Mouse (Mus musculus): ENCODE data around the gene Rfc5.
"Not testable (repeated sequence)": the region's sequence is repeated elsewhere in the genome, so short reads cannot be mapped to it uniquely, and the experiment has no call there.

Rfc5 gene

GRCm38 (mm10) chr5:117347838-117348237, 41.0 kb downstream of the Rfc5 start:
- DNase-seq (ENCODE audit: extremely low spot score), result no peak

DNA sequence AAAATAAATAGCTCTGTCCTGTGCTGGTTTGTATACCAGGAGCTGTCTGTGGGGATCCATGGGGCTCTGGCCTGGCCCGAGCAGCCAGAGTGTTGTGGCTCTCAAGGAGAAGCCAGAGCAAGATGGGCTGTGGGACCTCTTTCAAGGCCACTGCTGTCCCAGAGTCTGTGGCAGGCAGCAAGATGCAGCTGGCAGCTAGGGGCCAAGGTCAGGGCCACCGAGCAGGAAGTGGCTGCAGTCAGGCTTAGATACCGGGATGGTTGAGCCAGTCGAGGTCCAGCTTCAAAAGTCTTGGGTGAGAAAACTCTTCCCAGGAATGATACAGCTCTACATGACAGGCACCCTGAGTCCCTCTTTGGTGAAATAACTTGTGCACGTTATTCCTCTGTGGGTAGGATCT, 41.8 kb downstream of the Rfc5 start:
- no peak for DNase-seq (ENCODE audit: extremely low spot score)

GRCm38 (mm10) chr5:117346281-117346680, 42.6 kb downstream of the Rfc5 start:
- DNase-seq (ENCODE audit: extremely low spot score), result no peak

DNA sequence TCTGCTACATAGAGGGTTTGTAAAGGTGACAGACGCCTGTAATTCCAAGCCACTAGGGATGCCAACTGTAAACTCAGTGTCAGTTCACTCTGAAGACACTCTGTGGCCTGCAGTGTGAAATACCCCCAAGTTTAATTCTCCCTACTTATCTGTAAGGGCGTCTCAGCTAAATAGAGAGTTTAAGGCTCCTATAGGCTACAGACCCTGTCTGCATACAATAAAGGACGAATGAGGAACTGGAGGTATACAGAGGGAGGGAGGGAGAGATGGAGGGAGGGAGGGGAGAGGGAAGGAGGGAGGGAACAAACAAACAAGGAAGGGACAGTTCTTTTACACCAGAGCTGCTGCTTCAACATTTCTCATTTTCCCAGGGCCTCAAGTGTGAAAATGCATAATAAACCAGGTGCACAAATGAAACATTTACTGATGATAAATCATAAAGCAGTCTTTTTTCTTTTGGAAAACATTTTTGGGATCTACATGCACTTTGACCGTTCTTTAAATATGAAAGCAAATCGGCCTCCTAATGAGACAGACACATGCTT, 43.3 kb downstream of the Rfc5 start:
- DNase-seq (ENCODE audit: extremely low spot score), result no peak

GRCm38 (mm10) chr5:117344496-117344895, 44.4 kb downstream of the Rfc5 start:
- DNase-seq (ENCODE audit: extremely low spot score), result not testable (repeated sequence)

- no peak for DNase-seq (ENCODE audit: extremely low spot score)
Measured at GRCm38 (mm10) chr5:117341896-117342295, 47.0 kb downstream of the Rfc5 start.

DNA sequence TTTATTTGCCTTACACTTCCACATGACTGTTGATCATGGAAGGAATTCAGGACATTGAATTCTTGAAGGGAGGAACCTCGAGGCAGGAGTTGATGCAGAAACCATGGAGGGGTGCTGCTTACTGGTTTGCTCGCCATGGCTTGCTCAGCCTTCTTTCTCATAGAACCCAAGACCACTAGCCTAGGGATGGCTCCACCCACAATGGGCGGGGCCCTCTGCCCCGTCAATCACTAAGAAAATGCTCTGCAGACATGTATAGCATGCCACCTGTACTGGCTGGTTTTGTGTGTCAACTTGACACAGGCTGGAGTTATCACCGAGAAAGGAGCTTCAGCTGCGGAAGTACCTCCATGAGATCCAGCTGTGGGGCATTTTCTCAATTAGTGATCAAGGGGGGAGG, 48.8 kb downstream of the Rfc5 start:
- no peak for DNase-seq (ENCODE audit: extremely low spot score)

GRCm38 (mm10) chr5:117338503-117338902, 50.3 kb downstream of the Rfc5 start:
- DNase-seq (ENCODE audit: extremely low spot score), result no peak

DNA sequence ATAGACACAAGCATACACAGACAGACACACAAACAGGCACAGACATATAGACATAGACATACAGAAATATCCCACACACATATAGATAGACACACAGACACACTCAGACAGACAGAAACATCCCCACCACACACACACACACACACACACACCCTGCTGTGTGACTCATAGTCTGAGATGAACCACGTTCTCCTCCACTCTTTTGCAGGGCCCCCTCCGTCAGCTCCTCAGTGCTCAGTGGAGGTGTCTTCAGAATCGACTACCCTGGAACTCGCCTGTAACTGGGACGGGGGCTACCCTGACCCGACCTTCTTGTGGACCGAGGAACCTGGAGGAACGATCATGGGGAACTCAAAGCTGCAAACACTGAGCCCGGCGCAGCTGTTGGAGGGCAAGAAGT, 50.8 kb downstream of the Rfc5 start:
- DNase-seq (ENCODE audit: extremely low spot score), result no peak

DNA sequence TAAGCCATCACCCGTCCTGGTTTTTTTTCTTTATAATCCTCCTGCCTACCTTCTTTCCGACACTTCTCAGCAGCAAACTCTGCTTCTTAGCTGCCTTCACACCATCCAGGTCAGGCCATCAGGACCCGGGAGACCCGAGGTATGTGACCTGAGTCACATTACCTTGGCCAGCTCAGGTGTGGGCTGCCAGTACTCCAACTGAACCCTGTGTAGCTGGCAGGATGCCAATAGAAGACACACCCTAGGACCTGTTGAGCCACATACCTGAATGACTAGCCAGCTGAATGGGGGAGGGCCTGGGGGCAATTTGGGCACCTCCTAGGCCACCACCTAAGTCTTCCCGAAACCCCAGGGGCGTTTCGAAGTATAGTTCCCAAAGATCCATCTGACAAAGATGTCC, 58.4 kb downstream of the Rfc5 start:
- no peak for DNase-seq (ENCODE audit: extremely low spot score)
